Mouse (Mus musculus): ENCODE results near the gene Map2. TPM values are rescaled to one million over a fixed set of nuclear protein-coding genes. Genes with fewer than 3 reads are reported as not detected.

Map2 gene
- polyA plus RNA-seq, 1 experiment = 1.6 TPM

GRCm38 (mm10) chr1:66176838-66177105 lies 1.7 kb downstream of the Map2 start:
- TF ChIP-seq POLR2A (IDR thresholded peaks at IDR 0.05; ENCODE audit: low read depth, low read length) (no peak), CTCF (IDR thresholded peaks at IDR 0.05; ENCODE audit: extremely low read depth, insufficient read depth, insufficient read length, insufficient replicate concordance) (no peak)
- WGBS = 69% methylated on average over 2 of the region's 2 CpGs
- Histone ChIP-seq H3K36me3 (ENCODE audit: control insufficient read depth, insufficient read depth, low read length) (no peaks in the 10 kb centered on the region), H3K4me3 (ENCODE audit: extremely low read depth, insufficient read depth, insufficient read length) (no peak overlapping the region), H3K27ac (ENCODE audit: insufficient read depth, low read length) (no peak overlapping the region), H3K27me3 (ENCODE audit: control insufficient read depth, insufficient read depth, low read length) (0 out of 2 replicates have a peak, but pooled peaks cover 1% of the 10 kb centered on the region), H3K4me1 (ENCODE audit: control insufficient read depth, insufficient read depth, insufficient read length) (peaks cover 5% of the 10 kb centered on the region)
- DNase-seq (ENCODE audit: low read depth in 1 of 2, low spot score in 2 of 2) = no peak

- Histone ChIP-seq H3K27ac (ENCODE audit: insufficient read depth, low read length) (no peak overlapping the region), H3K27me3 (ENCODE audit: control insufficient read depth, insufficient read depth, low read length) (0 out of 2 replicates have a peak, but pooled peaks cover 1% of the 10 kb centered on the region), H3K4me1 (ENCODE audit: control insufficient read depth, insufficient read depth, insufficient read length) (peaks cover 5% of the 10 kb centered on the region), H3K4me3 (ENCODE audit: extremely low read depth, insufficient read depth, insufficient read length) (no peak overlapping the region), H3K36me3 (ENCODE audit: control insufficient read depth, insufficient read depth, low read length) (no peaks in the 10 kb centered on the region)
- DNase-seq (ENCODE audit: low read depth in 1 of 2, low spot score in 2 of 2) = no peak
- 66% methylated on average over 4 of the region's 4 CpGs for WGBS
- no peak for TF ChIP-seq POLR2A (IDR thresholded peaks at IDR 0.05; ENCODE audit: low read depth, low read length)
- TF ChIP-seq CTCF (IDR thresholded peaks at IDR 0.05; ENCODE audit: extremely low read depth, insufficient read depth, insufficient read length, insufficient replicate concordance) = no peak
Observed at GRCm38 (mm10) chr1:66177489-66178170, 2.6 kb downstream of the Map2 start.

GRCm38 (mm10) chr1:66187016-66187681 lies 12.1 kb downstream of the Map2 start:
- no peak for TF ChIP-seq CTCF (IDR thresholded peaks at IDR 0.05; ENCODE audit: extremely low read depth, insufficient read depth, insufficient read length, insufficient replicate concordance)
- no peak for TF ChIP-seq POLR2A (IDR thresholded peaks at IDR 0.05; ENCODE audit: low read depth, low read length)
- H3K27me3 ChIP-seq (ENCODE audit: control insufficient read depth, insufficient read depth, low read length) = no peaks in the 10 kb centered on the region
- no peaks in the 10 kb centered on the region for H3K36me3 ChIP-seq (ENCODE audit: control insufficient read depth, insufficient read depth, low read length)

GRCm38 (mm10) chr1:66192401-66192800 lies 17.3 kb downstream of the Map2 start:
- H3K27me3 ChIP-seq (ENCODE audit: control insufficient read depth, insufficient read depth, low read length) = no peaks in the 10 kb centered on the region
- no peaks in the 10 kb centered on the region for H3K36me3 ChIP-seq (ENCODE audit: control insufficient read depth, insufficient read depth, low read length)
- H3K27ac ChIP-seq (ENCODE audit: insufficient read depth, low read length) = no peak overlapping the region
- no peak for DNase-seq (ENCODE audit: low read depth in 1 of 2, low spot score in 2 of 2)
- 86% methylated on average over 1 of the region's 1 CpGs for WGBS
- no peak overlapping the region for H3K4me3 ChIP-seq (ENCODE audit: extremely low read depth, insufficient read depth, insufficient read length)
- no peaks in the 10 kb centered on the region for H3K4me1 ChIP-seq (ENCODE audit: control insufficient read depth, insufficient read depth, insufficient read length)
- TF ChIP-seq CTCF (IDR thresholded peaks at IDR 0.05; ENCODE audit: extremely low read depth, insufficient read depth, insufficient read length, insufficient replicate concordance) = no peak
- TF ChIP-seq POLR2A (IDR thresholded peaks at IDR 0.05; ENCODE audit: low read depth, low read length) = no peak

More at GRCm38 (mm10) chr1:66187016-66187681, 12.1 kb downstream of the Map2 start:
- Histone ChIP-seq H3K4me3 (ENCODE audit: extremely low read depth, insufficient read depth, insufficient read length) (no peak overlapping the region), H3K27ac (ENCODE audit: insufficient read depth, low read length) (no peak overlapping the region), H3K4me1 (ENCODE audit: control insufficient read depth, insufficient read depth, insufficient read length) (no peaks in the 10 kb centered on the region)
- WGBS = 89% methylated on average over 12 of the region's 12 CpGs
- no peak for DNase-seq (ENCODE audit: low read depth in 1 of 2, low spot score in 2 of 2)

GRCm38 (mm10) chr1:66192891-66193290 lies 17.8 kb downstream of the Map2 start:
- DNase-seq (ENCODE audit: low read depth in 1 of 2, low spot score in 2 of 2) = no peak
- no peaks in the 10 kb centered on the region for H3K4me1 ChIP-seq (ENCODE audit: control insufficient read depth, insufficient read depth, insufficient read length)
- H3K27me3 ChIP-seq (ENCODE audit: control insufficient read depth, insufficient read depth, low read length) = no peaks in the 10 kb centered on the region
- WGBS = 78% methylated on average over 2 of the region's 2 CpGs
- no peak overlapping the region for H3K27ac ChIP-seq (ENCODE audit: insufficient read depth, low read length)
- TF ChIP-seq CTCF (IDR thresholded peaks at IDR 0.05; ENCODE audit: extremely low read depth, insufficient read depth, insufficient read length, insufficient replicate concordance) (no peak), POLR2A (IDR thresholded peaks at IDR 0.05; ENCODE audit: low read depth, low read length) (no peak)
- H3K4me3 ChIP-seq (ENCODE audit: extremely low read depth, insufficient read depth, insufficient read length) = no peak overlapping the region
- H3K36me3 ChIP-seq (ENCODE audit: control insufficient read depth, insufficient read depth, low read length) = no peaks in the 10 kb centered on the region

GRCm38 (mm10) chr1:66195040-66195726 lies 20.1 kb downstream of the Map2 start:
- no peak overlapping the region for H3K27ac ChIP-seq (ENCODE audit: insufficient read depth, low read length)
- H3K4me1 ChIP-seq (ENCODE audit: control insufficient read depth, insufficient read depth, insufficient read length) = no peaks in the 10 kb centered on the region
- no peaks in the 10 kb centered on the region for H3K27me3 ChIP-seq (ENCODE audit: control insufficient read depth, insufficient read depth, low read length)
- WGBS = 89% methylated on average over 13 of the region's 13 CpGs
- no peaks in the 10 kb centered on the region for H3K36me3 ChIP-seq (ENCODE audit: control insufficient read depth, insufficient read depth, low read length)
- TF ChIP-seq CTCF (IDR thresholded peaks at IDR 0.05; ENCODE audit: extremely low read depth, insufficient read depth, insufficient read length, insufficient replicate concordance) (no peak), POLR2A (IDR thresholded peaks at IDR 0.05; ENCODE audit: low read depth, low read length) (no peak)
- no peak overlapping the region for H3K4me3 ChIP-seq (ENCODE audit: extremely low read depth, insufficient read depth, insufficient read length)
- no peak for DNase-seq (ENCODE audit: low read depth in 1 of 2, low spot score in 2 of 2)
